Mouse (Mus musculus) kidney, postnatal 14 days (tissue): Measurements from ENCODE around the gene Alkbh1.
"Not testable (repeated sequence)": the region's sequence is repeated elsewhere in the genome, so short reads cannot be mapped to it uniquely, and the experiment has no call there.

Source experiments
- DNase-seq: peaks from one replicate; pipeline ENCODE4 v3.0.0; 2022; ENCODE audit warnings: mixed read lengths

The Alkbh1 gene

GRCm38 (mm10) chr12:87443700-87444122 is at the start of gene Alkbh1, which contains the start of gene Slirp:
TSS of gene Alkbh1 (minus strand) at chr12:87444017.
TSS of gene Slirp (plus strand) at chr12:87443896.
- peak; percentile 93 for DNase-seq

GRCm38 (mm10) chr12:87488683-87489082 is 44.9 kb upstream of the Alkbh1 start:
- not testable (repeated sequence) for DNase-seq

GRCm38 (mm10) chr12:87482482-87482881 is 38.7 kb upstream of the Alkbh1 start:
- not testable (repeated sequence) for DNase-seq

GRCm38 (mm10) chr12:87474756-87475155 is 30.9 kb upstream of the Alkbh1 start:
- DNase-seq: no peak

- DNase-seq: peak; percentile 96
These were observed 28.4 kb upstream of the Alkbh1 start, which contains the start of gene Snw1 for GRCm38 (mm10) chr12:87471964-87472786. TSS of gene Snw1 (minus strand) at chr12:87472274.

- DNase-seq: peak; percentile 26
These were observed 27.7 kb upstream of the Alkbh1 start for GRCm38 (mm10) chr12:87471421-87471963.

- no peak for DNase-seq
These were observed 26.7 kb upstream of the Alkbh1 start for GRCm38 (mm10) chr12:87470263-87471136.

- no peak for DNase-seq
These were observed 21.0 kb upstream of the Alkbh1 start for GRCm38 (mm10) chr12:87464678-87465297.

GRCm38 (mm10) chr12:87449456-87449855 is 5.6 kb upstream of the Alkbh1 start:
- no peak for DNase-seq

GRCm38 (mm10) chr12:87444211-87444610 is 394 bp upstream of the Alkbh1 start:
- DNase-seq: no peak

- DNase-seq: no peak
These were observed 610 bp downstream of the Alkbh1 start for GRCm38 (mm10) chr12:87443115-87443699.

GRCm38 (mm10) chr12:87442177-87443114 is 1.4 kb downstream of the Alkbh1 start:
- DNase-seq: no peak

- no peak for DNase-seq
These were observed 14.9 kb downstream of the Alkbh1 start for GRCm38 (mm10) chr12:87428885-87429284.

- DNase-seq: no peak
These were observed 15.5 kb downstream of the Alkbh1 start for GRCm38 (mm10) chr12:87428295-87428694.

GRCm38 (mm10) chr12:87426354-87427031 is 17.3 kb downstream of the Alkbh1 start:
- DNase-seq: no peak

GRCm38 (mm10) chr12:87424516-87424915 is 19.3 kb downstream of the Alkbh1 start:
- no peak for DNase-seq

- no peak for DNase-seq
These were observed 20.1 kb downstream of the Alkbh1 start for GRCm38 (mm10) chr12:87423700-87424099.

GRCm38 (mm10) chr12:87421708-87422507 is 21.9 kb downstream of the Alkbh1 start:
- DNase-seq: no peak

GRCm38 (mm10) chr12:87419974-87420485 is 23.8 kb downstream of the Alkbh1 start:
- DNase-seq: no peak
